Mouse (Mus musculus) embryonic facial prominence, embryonic 10.5 days (tissue): ENCODE measurements around the gene Ccpg1os. TPM values are rescaled to one million over a fixed set of nuclear protein-coding genes. Genes with fewer than 3 reads are reported as not detected.
A peak's percentile ranks its signal among the peaks of the same experiment; 100 is the strongest.

Experiments
- DNase-seq: peaks from one replicate; pipeline ENCODE4 v3.0.0-alpha.2; 2017; ENCODE audit warnings: low spot score
- H3K27ac ChIP-seq: fragments of 300-500 bp; sonication (generic); replicated peaks from 2 replicates; pipeline ENCODE4 v1.5.1; 2016; ENCODE audit warnings: mild to moderate bottlenecking
- H3K27me3 ChIP-seq: fragments of 300-500 bp; sonication (generic); replicated peaks from 2 replicates; pipeline ENCODE4 v1.6.1; 2016; ENCODE audit warnings: low read depth, mild to moderate bottlenecking; ENCODE audit not compliant: poor library complexity, severe bottlenecking
- H3K36me3 ChIP-seq: fragments of 300-500 bp; sonication (generic); replicated peaks from 2 replicates; pipeline ENCODE4 v1.6.1; 2016; ENCODE audit warnings: mild to moderate bottlenecking, moderate library complexity
- H3K4me1 ChIP-seq: fragments of 300-500 bp; sonication (generic); 2 replicates; pipeline ENCODE4 v1.6.1; 2016
- H3K4me3 ChIP-seq: fragments of 300-500 bp; sonication (generic); 2 replicates; pipeline ENCODE4 v1.5.1; 2016; ENCODE audit warnings: mild to moderate bottlenecking, moderate library complexity
- H3K9me3 ChIP-seq: fragments of 300-500 bp; sonication (generic); 2 replicates; pipeline ENCODE4 v1.6.1; 2016; ENCODE audit warnings: mild to moderate bottlenecking
- WGBS: fragments of 180-500 bp; shearing (Covaris S2); methylation state at CpG from one replicate; pipeline ENCODE4 v1.1.7; 2016; 5-methylcytosine and 5-hydroxymethylcytosine counted together
- polyA plus RNA-seq: library from polyadenylated mRNA; unstranded; fragments of >200 nt; fragmentation: Nextera tagmentation; extraction: Ambion mirVana; gene quantifications from 2 replicates; pipeline ENCODE4 v1.2.1, GENCODE M21; 2016

The Ccpg1os gene
- 15.1 and 16.1 TPM in 2 replicates for polyA plus RNA-seq

- under 1% methylated on average over 88 of the region's 88 CpGs for WGBS
- no peaks in the 10 kb centered on the region for H3K36me3 ChIP-seq
- H3K27ac ChIP-seq, result peak within 1 kb of the TSS; percentile 78
- no peaks in the 10 kb centered on the region for H3K27me3 ChIP-seq
- H3K9me3 ChIP-seq, result no peaks in the 10 kb centered on the region
- peaks cover 13% of the 10 kb centered on the region for H3K4me1 ChIP-seq
- peak; percentile 98 for DNase-seq
- peak within 1 kb of the TSS; percentile 81 for H3K4me3 ChIP-seq
These were observed at the start of gene Ccpg1os, which contains the start of gene Ccpg1 for GRCm38 (mm10) chr9:72985250-72986220. Gene Ccpg1os, minus strand, starts transcription at chr9:72985382. Gene Ccpg1, plus strand, starts transcription at chr9:72985429.

GRCm38 (mm10) chr9:73033406-73033805 is 48.2 kb upstream of the Ccpg1os start:
- Histone ChIP-seq H3K4me3 (no peak overlapping the region), H3K27me3 (no peaks in the 10 kb centered on the region), H3K36me3 (peaks cover 63% of the 10 kb centered on the region), H3K4me1 (no peaks in the 10 kb centered on the region), H3K27ac (no peak overlapping the region), H3K9me3 (no peaks in the 10 kb centered on the region)
- 100% methylated on average over 1 of the region's 1 CpGs for WGBS
- DNase-seq, result no peak

- Histone ChIP-seq H3K36me3 (peaks cover 67% of the 10 kb centered on the region), H3K27me3 (no peaks in the 10 kb centered on the region), H3K4me1 (peaks cover 1% of the 10 kb centered on the region), H3K9me3 (no peaks in the 10 kb centered on the region), H3K27ac (no peak overlapping the region), H3K4me3 (no peak overlapping the region)
- 69% methylated on average over 4 of the region's 4 CpGs for WGBS
- DNase-seq, result no peak
These were observed 46.2 kb upstream of the Ccpg1os start for GRCm38 (mm10) chr9:73031421-73031820.

- DNase-seq, result no peak
- no peaks in the 10 kb centered on the region for H3K27me3 ChIP-seq
- no peak overlapping the region for H3K27ac ChIP-seq
- no peaks in the 10 kb centered on the region for H3K9me3 ChIP-seq
- no peak overlapping the region for H3K4me3 ChIP-seq
- H3K36me3 ChIP-seq, result peaks cover 63% of the 10 kb centered on the region
- peaks cover 9% of the 10 kb centered on the region for H3K4me1 ChIP-seq
- 95% methylated on average over 1 of the region's 1 CpGs for WGBS
These were observed 45.3 kb upstream of the Ccpg1os start for GRCm38 (mm10) chr9:73030443-73030842.

GRCm38 (mm10) chr9:73025818-73026636 is 40.8 kb upstream of the Ccpg1os start:
- Histone ChIP-seq H3K36me3 (peaks cover 42% of the 10 kb centered on the region), H3K4me1 (peaks cover 9% of the 10 kb centered on the region), H3K27ac (no peak overlapping the region), H3K9me3 (no peaks in the 10 kb centered on the region), H3K4me3 (peak overlapping the region; percentile 32; the same call in 1 of the 2 replicates), H3K27me3 (no peaks in the 10 kb centered on the region)
- peak; percentile 37 for DNase-seq
- WGBS, result 23% methylated on average over 17 of the region's 17 CpGs

GRCm38 (mm10) chr9:73020566-73021097 is 35.5 kb upstream of the Ccpg1os start:
- Histone ChIP-seq H3K36me3 (peaks cover 69% of the 10 kb centered on the region), H3K4me1 (no peaks in the 10 kb centered on the region), H3K4me3 (no peak overlapping the region), H3K27me3 (no peaks in the 10 kb centered on the region), H3K9me3 (no peaks in the 10 kb centered on the region), H3K27ac (no peak overlapping the region)
- WGBS, result 94% methylated on average over 5 of the region's 5 CpGs
- no peak for DNase-seq

- Histone ChIP-seq H3K4me1 (no peaks in the 10 kb centered on the region), H3K27me3 (no peaks in the 10 kb centered on the region), H3K36me3 (peaks cover 77% of the 10 kb centered on the region), H3K27ac (no peak overlapping the region), H3K9me3 (no peaks in the 10 kb centered on the region), H3K4me3 (no peak overlapping the region)
- WGBS, result 90% methylated on average over 10 of the region's 10 CpGs
- no peak for DNase-seq
These were observed 34.7 kb upstream of the Ccpg1os start for GRCm38 (mm10) chr9:73019841-73020240.

- Histone ChIP-seq H3K4me1 (no peaks in the 10 kb centered on the region), H3K27me3 (no peaks in the 10 kb centered on the region), H3K36me3 (peaks cover 85% of the 10 kb centered on the region), H3K27ac (no peak overlapping the region), H3K4me3 (no peak overlapping the region), H3K9me3 (no peaks in the 10 kb centered on the region)
- DNase-seq, result no peak
- 92% methylated on average over 13 of the region's 13 CpGs for WGBS
These were observed 29.5 kb upstream of the Ccpg1os start for GRCm38 (mm10) chr9:73014724-73015123.

- no peaks in the 10 kb centered on the region for H3K4me1 ChIP-seq
- H3K9me3 ChIP-seq, result no peaks in the 10 kb centered on the region
- DNase-seq, result no peak
- H3K4me3 ChIP-seq, result no peak overlapping the region
- no peak overlapping the region for H3K27ac ChIP-seq
- peaks cover 64% of the 10 kb centered on the region for H3K36me3 ChIP-seq
- H3K27me3 ChIP-seq, result no peaks in the 10 kb centered on the region
- WGBS, result 86% methylated on average over 4 of the region's 4 CpGs
These were observed 27.4 kb upstream of the Ccpg1os start for GRCm38 (mm10) chr9:73012629-73013028.

GRCm38 (mm10) chr9:73008384-73008783 is 23.2 kb upstream of the Ccpg1os start:
- no peaks in the 10 kb centered on the region for H3K9me3 ChIP-seq
- no peaks in the 10 kb centered on the region for H3K4me1 ChIP-seq
- WGBS, result 72% methylated on average over 3 of the region's 3 CpGs
- no peak overlapping the region for H3K4me3 ChIP-seq
- H3K36me3 ChIP-seq, result peaks cover 31% of the 10 kb centered on the region
- no peaks in the 10 kb centered on the region for H3K27me3 ChIP-seq
- no peak overlapping the region for H3K27ac ChIP-seq
- no peak for DNase-seq

- H3K27me3 ChIP-seq, result no peaks in the 10 kb centered on the region
- H3K27ac ChIP-seq, result no peak overlapping the region
- H3K36me3 ChIP-seq, result peaks cover 16% of the 10 kb centered on the region
- no peak for DNase-seq
- no peak overlapping the region for H3K4me3 ChIP-seq
- H3K9me3 ChIP-seq, result no peaks in the 10 kb centered on the region
- no peaks in the 10 kb centered on the region for H3K4me1 ChIP-seq
- 91% methylated on average over 3 of the region's 3 CpGs for WGBS
These were observed 21.0 kb upstream of the Ccpg1os start for GRCm38 (mm10) chr9:73006175-73006574.

GRCm38 (mm10) chr9:73005106-73005505 is 19.9 kb upstream of the Ccpg1os start:
- DNase-seq, result no peak
- H3K27ac ChIP-seq, result no peak overlapping the region

More at GRCm38 (mm10) chr9:73005106-73005505, 19.9 kb upstream of the Ccpg1os start:
- 91% methylated on average over 6 of the region's 6 CpGs for WGBS
- no peak overlapping the region for H3K4me3 ChIP-seq
- no peaks in the 10 kb centered on the region for H3K4me1 ChIP-seq
- H3K36me3 ChIP-seq, result peaks cover 10% of the 10 kb centered on the region
- H3K27me3 ChIP-seq, result no peaks in the 10 kb centered on the region
- H3K9me3 ChIP-seq, result no peaks in the 10 kb centered on the region
